Mouse (Mus musculus): ENCODE measurements around the gene Nsg1.

- TF ChIP-seq CTCF (IDR thresholded peaks at IDR 0.05; ENCODE audit: borderline replicate concordance, control insufficient read depth, extremely low read depth, insufficient read depth, low read length, poor library complexity) (no peak), POLR2A (IDR thresholded peaks at IDR 0.05; ENCODE audit: control insufficient read depth, extremely low read depth, insufficient read depth, low read length, poor library complexity) (no peak)
Measured at GRCm38 (mm10) chr5:38129339-38129738, 30.4 kb downstream of the Nsg1 start.

Data from thymus, adult 2 months (tissue).